Mouse (Mus musculus) kidney, adult 2 months (tissue): ENCODE results near the gene Dolpp1.

Source experiments
- CTCF ChIP-seq: fragments of 200-500 bp; conservative IDR thresholded peaks from 2 replicates; pipeline ENCODE4 v1.5.1; 2011; ENCODE audit warnings: low read depth, mild to moderate bottlenecking, control low read depth, low read length, moderate library complexity, mixed read lengths; ENCODE audit not compliant: insufficient read depth, insufficient read length
- POLR2A ChIP-seq: fragments of 200-500 bp; IDR thresholded peaks from one replicate; pipeline ENCODE4 v1.6.1; 2011; ENCODE audit warnings: low read depth, low read length, control low read depth

- TF ChIP-seq CTCF (peak; percentile 71), POLR2A (no peak)
Measured at GRCm38 (mm10) chr2:30436156-30436545, 44.1 kb downstream of the Dolpp1 start.
